In the genomic region with DNA sequence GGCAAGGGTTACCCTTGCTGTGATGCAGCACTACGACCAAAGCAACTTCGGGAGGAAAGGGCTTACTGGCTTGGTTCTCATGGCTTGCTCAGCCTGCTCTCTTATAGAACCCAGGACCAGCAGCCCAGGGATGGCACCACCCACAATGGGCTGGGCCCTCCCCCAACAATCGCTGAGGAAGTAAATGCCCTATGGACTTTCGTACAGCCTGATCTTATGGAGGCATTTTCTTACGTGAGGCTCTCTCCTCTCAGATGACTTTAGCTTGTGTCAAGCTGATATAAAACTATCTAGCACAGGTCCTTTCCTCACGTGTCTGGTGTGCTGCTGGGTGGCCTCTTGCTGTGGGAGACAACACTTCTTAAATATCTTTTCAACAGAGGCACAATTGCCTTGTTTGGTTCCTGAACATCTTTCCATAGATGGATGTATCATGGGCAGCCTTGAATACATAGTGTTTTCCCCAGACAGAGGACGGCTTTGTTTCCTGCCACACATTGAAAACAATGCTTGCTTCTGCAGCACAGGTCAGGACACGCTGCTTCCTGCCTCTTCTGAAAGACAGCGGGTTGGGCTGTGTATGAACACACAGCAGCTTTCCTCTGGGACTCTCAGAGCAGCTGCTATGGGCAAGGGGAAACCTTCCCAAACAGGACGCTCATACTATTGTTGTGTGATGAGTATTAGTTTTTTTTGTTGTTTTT, we compare ENCODE assay signal across 9 mouse cellular contexts. TPM values are rescaled to one million over a fixed set of nuclear protein-coding genes. Genes with fewer than 3 reads are reported as not detected.
DNase-seq lines count a peak whose midpoint lies in the region; ATAC-seq lines count a peak whose summit lies in the region.
"Had no signal": no experiment of that assay in that cellular context is flagged by ENCODE, and none has a peak within 500 bp of the region (broad histone marks: within the 10 kb centered on the region; RNA-seq: fewer than 3 reads in every experiment).

No protein-coding gene starts in this region.

- WGBS in midbrain, embryonic 14.5 days = 41% methylated on average over 10 of the region's 10 CpGs

- H3K9me3 ChIP-seq in midbrain, embryonic 14.5 days (ENCODE audit: control insufficient read depth, low read length) = 0 out of 2 replicates have a peak, but pooled peaks cover 2% of the 10 kb centered on the region

- peak overlapping the region; percentile 21; the same call in 1 of the 2 replicates for H3K27ac ChIP-seq in midbrain, embryonic 14.5 days (replicated peaks; ENCODE audit: low read depth, low read length)

- no peaks in the 10 kb centered on the region for H3K27me3 ChIP-seq in midbrain, embryonic 14.5 days (ENCODE audit: control insufficient read depth, insufficient read depth, low read length)
- H3K27me3 ChIP-seq: CH12.LX had no signal

- no peaks in the 10 kb centered on the region for H3K4me1 ChIP-seq in midbrain, embryonic 14.5 days (ENCODE audit: control insufficient read depth, insufficient read depth, low read length)

- H3K9ac ChIP-seq in midbrain, embryonic 14.5 days (replicated peaks; ENCODE audit: low read length) = no peak overlapping the region

- no peak overlapping the region for H3K4me3 ChIP-seq in midbrain, embryonic 14.5 days (replicated peaks; ENCODE audit: low read depth, low read length)

- no peak overlapping the region for H3K4me2 ChIP-seq in midbrain, embryonic 14.5 days (ENCODE audit: low read length)

- peak; percentile 26 for DNase-seq in gastrocnemius, postnatal 25 days
- DNase-seq in gastrocnemius, postnatal 10 days = no peak
- DNase-seq in brain, adult 2 months (ENCODE audit: low read depth, low spot score) = peak; percentile 89
- DNase-seq in heart, adult 8-10 months (ENCODE audit: low spot score) = peak; percentile 65
- peak; percentile 17 for DNase-seq in kidney, adult 9 months
- DNase-seq in midbrain, embryonic 14.5 days = peak; percentile 43
- no peak for DNase-seq in spleen, postnatal 14 days (ENCODE audit: low spot score in 2 of 2)
- DNase-seq in frontal cortex, postnatal 10 days (ENCODE audit: low spot score in 2 of 2) = no peak

- ATAC-seq in midbrain, embryonic 14.5 days (ENCODE audit: low FRiP score, low TSS enrichment) = no peak; the same call in 1 of the 2 replicates

- H3K36me3 ChIP-seq in midbrain, embryonic 14.5 days (ENCODE audit: control insufficient read depth, insufficient read depth, low read length) = peaks cover 48% of the 10 kb centered on the region

RNA-seq across cellular contexts. Expression of gene Zdhhc20, which starts 31.5 kb away (rescaled TPM):
- 1 to 10 TPM; 2.9 to 5.1 TPM for total RNA-seq in gastrocnemius, postnatal 25 days (2021)
- total RNA-seq in gastrocnemius, postnatal 10 days (2021) = 10 to 100 TPM; 15.0 to 19.2 TPM
- total RNA-seq in heart, adult 8-10 months (2022) = 1 to 10 TPM; 4.4 to 9.8 (median 7.4) TPM
- polyA plus RNA-seq in midbrain, embryonic 14.5 days (2014; fragmentation: Nextera tagmentation; extraction: Ambion mirVana) = 37.5 and 43.2 TPM in 2 replicates

Comparison
In these comparisons a context has a peak if more than half of its experiments do, and no peak if none do; other contexts are left out.
1. DNase-seq: peak in gastrocnemius, postnatal 25 days (single experiment), brain, adult 2 months (single experiment), heart, adult 8-10 months (single experiment), kidney, adult 9 months (single experiment) and midbrain, embryonic 14.5 days (single experiment); none in gastrocnemius, postnatal 10 days (single experiment), spleen, postnatal 14 days (0 of 2) and frontal cortex, postnatal 10 days (0 of 2).